Mouse (Mus musculus) embryonic facial prominence, embryonic 15.5 days (tissue): Measurements from ENCODE around the gene Dph7. TPM values are rescaled to one million over a fixed set of nuclear protein-coding genes. Genes with fewer than 3 reads are reported as not detected.
A peak's percentile ranks its signal among the peaks of the same experiment; 100 is the strongest.
"Not testable (repeated sequence)": the region's sequence is repeated elsewhere in the genome, so short reads cannot be mapped to it uniquely, and the experiment has no call there.

Experiments used
- ATAC-seq: fragments of 200-750 bp; cut with Nextera tagmentation; 2 replicates; pipeline ENCODE4 v1.8.0; 2017; ENCODE audit warnings: low read depth, moderate TSS enrichment; ENCODE audit not compliant: insufficient number of reproducible peaks, low FRiP score, low TSS enrichment
- H3K27ac ChIP-seq: fragments of 300-500 bp; sonication (generic); replicated peaks from 2 replicates; pipeline ENCODE4 v1.5.1; 2015; ENCODE audit warnings: mild to moderate bottlenecking, inconsistent platforms
- H3K27me3 ChIP-seq: fragments of 300-500 bp; sonication (generic); 2 replicates; pipeline ENCODE4 v1.6.1; 2015; ENCODE audit warnings: inconsistent platforms
- H3K36me3 ChIP-seq: fragments of 300-500 bp; sonication (generic); 2 replicates; pipeline ENCODE4 v1.6.1; 2015; ENCODE audit warnings: mild to moderate bottlenecking, inconsistent platforms
- H3K4me1 ChIP-seq: fragments of 300-500 bp; sonication (generic); 2 replicates; pipeline ENCODE4 v1.6.1; 2015; ENCODE audit warnings: inconsistent platforms
- H3K4me2 ChIP-seq: fragments of 300-500 bp; sonication (generic); replicated peaks from 2 replicates; pipeline ENCODE4 v1.6.1; 2015; ENCODE audit warnings: mild to moderate bottlenecking, inconsistent platforms
- H3K4me3 ChIP-seq: fragments of 300-500 bp; sonication (generic); replicated peaks from 2 replicates; pipeline ENCODE4 v1.5.1; 2015; ENCODE audit warnings: mild to moderate bottlenecking, inconsistent platforms
- H3K9ac ChIP-seq: fragments of 300-500 bp; sonication (generic); 2 replicates; pipeline ENCODE4 v1.6.1; 2015; ENCODE audit warnings: inconsistent platforms
- H3K9me3 ChIP-seq: fragments of 300-500 bp; sonication (generic); replicated peaks from 2 replicates; pipeline ENCODE4 v1.6.1; 2016; ENCODE audit warnings: inconsistent platforms
- WGBS: fragments of 180-500 bp; shearing (Covaris S2); methylation state at CpG from one replicate; pipeline ENCODE4 v1.1.7; 2015; 5-methylcytosine and 5-hydroxymethylcytosine counted together
- polyA plus RNA-seq: library from polyadenylated mRNA; unstranded; fragments of >200 nt; fragmentation: Nextera tagmentation; extraction: Ambion mirVana; gene quantifications from 2 replicates; pipeline ENCODE4 v1.2.1, GENCODE M21; 2015

The Dph7 gene
- polyA plus RNA-seq, 1 experiment from 2014 or later: 32.6 TPM

DNA sequence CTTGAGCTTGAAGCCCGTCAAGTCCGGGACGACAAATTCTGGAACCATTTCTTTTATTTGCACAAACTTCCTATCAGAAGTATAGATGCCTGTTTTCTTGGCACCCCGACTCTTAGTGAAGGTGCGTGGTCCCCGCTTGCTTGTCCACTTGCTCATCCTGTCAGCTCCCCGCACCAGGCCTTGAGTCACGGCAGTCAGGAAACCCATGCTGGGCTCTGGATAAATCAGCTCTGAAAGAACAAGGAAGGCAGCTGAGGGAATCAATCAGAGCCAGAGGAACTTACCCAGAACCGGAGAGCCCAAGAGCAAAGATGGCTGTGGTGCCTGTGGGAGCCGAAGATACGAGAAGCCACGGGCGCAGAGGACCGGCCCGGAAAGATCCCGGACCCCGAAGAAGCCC is 12.3 kb downstream of the Dph7 start:
- peak overlapping the region; percentile 94 for H3K4me2 ChIP-seq
- not testable (repeated sequence) for H3K9me3 ChIP-seq, ATAC-seq, H3K27me3 ChIP-seq
- peak overlapping the region; percentile 89 for H3K4me3 ChIP-seq
- peaks cover 38% of the 10 kb centered on the region for H3K36me3 ChIP-seq
- peak overlapping the region; percentile 87 for H3K27ac ChIP-seq
- WGBS: under 1% methylated on average over 17 of the region's 17 CpGs
- H3K4me1 ChIP-seq: peaks cover 20% of the 10 kb centered on the region
- peak overlapping the region; percentile 87 for H3K9ac ChIP-seq

DNA sequence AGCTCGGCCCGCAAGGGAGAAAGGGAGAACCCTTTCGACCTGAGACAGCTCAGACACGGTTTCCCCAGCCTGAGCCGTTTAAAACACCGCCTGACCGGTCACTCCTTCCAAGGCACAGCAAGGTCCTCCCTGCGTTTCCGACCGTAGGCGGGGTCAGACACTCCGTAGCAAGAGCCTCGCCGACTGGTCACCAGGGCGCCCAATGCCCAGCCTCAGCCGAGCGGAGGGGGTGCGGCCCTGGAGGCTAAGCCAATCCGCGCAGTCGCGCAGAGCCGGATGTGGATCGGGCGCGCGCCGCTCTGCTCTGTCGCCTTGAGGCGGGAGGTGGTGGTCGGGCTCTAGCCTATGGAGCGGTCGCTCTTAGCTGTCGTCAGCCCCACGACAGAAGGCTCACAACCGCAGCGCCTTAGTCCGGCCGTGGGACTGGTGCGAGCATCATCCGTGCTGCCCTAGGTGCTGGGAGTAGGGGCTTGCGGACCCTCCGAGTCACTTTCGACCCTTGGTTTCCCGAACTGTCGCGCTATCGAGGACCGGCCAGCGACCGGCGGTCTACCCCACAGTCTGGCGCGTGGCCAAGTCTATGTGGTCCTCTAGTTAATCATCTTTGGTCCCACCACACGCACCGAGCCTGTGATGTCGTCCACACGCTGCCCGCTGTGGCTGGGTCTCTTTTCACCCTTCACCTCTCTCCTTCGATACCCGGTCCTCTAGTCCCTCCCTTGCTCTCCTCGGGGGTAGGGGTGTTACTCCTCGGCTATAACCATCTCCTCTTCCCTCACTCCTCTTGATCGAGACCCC is 12.9 kb downstream of the Dph7 start, which contains the start of gene Mrpl41:
Gene Mrpl41, minus strand, starts transcription at position 193 of the 798 bp plus-strand sequence.
- Histone ChIP-seq H3K4me3 (peak within 1 kb of the TSS; percentile 89), H3K9me3 (no peaks in the 10 kb centered on the region), H3K27me3 (no peaks in the 10 kb centered on the region), H3K36me3 (peaks cover 32% of the 10 kb centered on the region), H3K4me2 (peak within 1 kb of the TSS; percentile 94), H3K27ac (peak within 1 kb of the TSS; percentile 95), H3K9ac (peak within 1 kb of the TSS; percentile 87), H3K4me1 (peaks cover 20% of the 10 kb centered on the region)
- ATAC-seq: peak; percentile 99
- WGBS: under 1% methylated on average over 64 of the region's 64 CpGs

DNA sequence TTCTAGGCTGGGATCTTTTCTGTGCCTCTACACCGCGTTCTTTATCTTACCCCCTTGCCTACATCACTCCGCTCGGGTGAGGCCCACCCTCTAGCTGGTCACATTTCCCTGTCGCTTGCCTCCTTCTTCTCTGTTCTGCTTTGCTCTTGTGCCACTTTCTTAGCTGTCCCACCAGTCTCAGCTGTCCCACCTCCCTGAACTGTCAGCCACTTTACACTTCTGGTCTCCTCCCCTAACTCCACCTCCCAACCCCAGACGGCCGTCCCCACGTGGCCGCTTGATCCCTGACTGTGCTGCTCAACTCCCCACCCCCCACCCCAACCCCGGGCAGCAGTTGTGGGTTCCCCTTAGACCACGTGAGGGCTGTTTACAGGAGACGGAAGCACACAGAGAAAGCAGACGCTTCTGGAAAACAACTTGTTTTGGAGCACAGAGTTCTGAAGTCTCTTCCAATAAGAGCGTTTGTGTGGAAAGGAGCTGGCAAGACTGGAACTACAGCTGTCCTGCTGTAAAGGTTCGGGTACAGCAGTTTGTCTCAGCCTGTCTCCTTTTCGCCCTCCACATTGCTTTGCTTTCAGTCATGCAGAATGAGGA is 13.6 kb downstream of the Dph7 start, which contains the start of gene Pnpla7:
Gene Pnpla7, plus strand, starts transcription at position 330 of the 594 bp plus-strand sequence.
- Histone ChIP-seq H3K4me1 (peaks cover 20% of the 10 kb centered on the region), H3K4me2 (peak within 1 kb of the TSS; percentile 94), H3K27ac (peak within 1 kb of the TSS; percentile 95), H3K9ac (peak within 1 kb of the TSS; percentile 87), H3K9me3 (no peaks in the 10 kb centered on the region), H3K36me3 (peaks cover 25% of the 10 kb centered on the region), H3K27me3 (no peaks in the 10 kb centered on the region), H3K4me3 (peak within 1 kb of the TSS; percentile 89)
- WGBS: 0% methylated on average over 16 of the region's 16 CpGs
- ATAC-seq: peak; percentile 79

DNA sequence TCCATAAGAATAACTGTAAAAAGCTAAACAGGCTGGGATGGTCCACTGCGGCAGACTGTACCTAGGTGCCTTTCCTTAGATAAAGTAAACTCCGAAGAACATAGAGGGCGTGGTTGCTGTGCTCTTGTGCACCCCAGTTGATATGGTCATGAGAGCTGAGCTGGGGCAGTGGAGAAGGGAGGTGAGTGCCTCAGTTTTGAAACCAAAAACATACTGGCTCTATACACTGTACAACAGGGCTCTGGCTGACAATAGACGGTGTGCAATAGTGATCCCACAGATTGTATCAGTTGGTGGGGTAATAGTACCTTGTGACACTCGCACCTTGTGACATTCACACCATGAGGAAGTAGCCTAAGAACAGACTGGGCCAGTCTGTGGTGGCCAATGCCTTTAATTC is 14.8 kb downstream of the Dph7 start:
- ATAC-seq: no peak
- Histone ChIP-seq H3K27ac (no peak overlapping the region), H3K9ac (no peak overlapping the region), H3K4me2 (no peak overlapping the region), H3K9me3 (no peaks in the 10 kb centered on the region), H3K36me3 (peaks cover 13% of the 10 kb centered on the region), H3K4me3 (no peak overlapping the region), H3K4me1 (peaks cover 20% of the 10 kb centered on the region), H3K27me3 (no peaks in the 10 kb centered on the region)
- WGBS: 87% methylated on average over 5 of the region's 5 CpGs

DNA sequence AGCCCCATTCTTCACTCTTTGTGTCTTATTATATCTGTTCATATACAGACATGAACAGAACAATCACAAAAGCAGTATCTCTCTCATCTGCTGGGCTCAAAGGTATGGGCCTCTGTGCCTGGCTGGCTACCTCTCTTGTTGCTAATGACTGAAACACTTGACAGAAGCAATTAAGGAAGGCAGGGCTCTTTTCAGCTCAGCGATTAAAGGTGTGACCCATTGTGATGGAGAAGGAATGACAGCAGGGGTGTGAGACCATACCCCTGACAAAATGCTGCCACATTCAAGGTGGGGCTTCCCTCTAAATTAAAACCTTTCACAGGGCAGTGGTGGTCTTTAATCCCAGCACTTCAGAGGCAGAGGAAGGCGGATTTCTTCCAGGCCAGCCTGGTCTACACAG is 25.6 kb downstream of the Dph7 start:
- Histone ChIP-seq H3K4me1 (no peaks in the 10 kb centered on the region), H3K9me3 (no peaks in the 10 kb centered on the region), H3K4me3 (no peak overlapping the region), H3K27me3 (no peaks in the 10 kb centered on the region), H3K9ac (no peak overlapping the region), H3K27ac (no peak overlapping the region), H3K4me2 (no peak overlapping the region), H3K36me3 (peaks cover 10% of the 10 kb centered on the region)
- 77% methylated on average over 2 of the region's 2 CpGs for WGBS
- no peak for ATAC-seq

DNA sequence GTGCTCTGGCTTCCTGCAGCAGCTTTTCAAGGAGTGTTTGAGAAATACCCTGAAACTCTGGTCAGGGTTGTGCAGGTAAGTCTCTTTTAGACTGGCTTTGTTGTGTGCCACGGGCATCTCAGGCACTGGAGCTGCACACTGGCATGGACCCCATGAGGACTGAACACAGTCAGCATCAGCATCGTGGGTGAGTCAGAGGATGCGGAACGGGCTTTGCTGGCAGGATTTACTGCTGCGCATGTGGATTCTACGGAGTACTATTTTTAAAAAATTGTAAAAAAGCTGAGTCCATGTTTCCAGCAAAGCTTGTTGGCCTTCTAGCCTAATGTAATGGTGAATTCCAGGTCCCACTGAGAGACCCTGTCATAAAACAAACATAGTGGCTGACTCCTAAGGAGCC is 33.1 kb downstream of the Dph7 start:
- no peaks in the 10 kb centered on the region for H3K36me3 ChIP-seq
- no peaks in the 10 kb centered on the region for H3K27me3 ChIP-seq
- H3K4me3 ChIP-seq: no peak overlapping the region
- WGBS: 87% methylated on average over 6 of the region's 6 CpGs
- ATAC-seq: no peak
- H3K9ac ChIP-seq: no peak overlapping the region
- H3K4me2 ChIP-seq: no peak overlapping the region
- H3K4me1 ChIP-seq: no peaks in the 10 kb centered on the region
- no peak overlapping the region for H3K27ac ChIP-seq
- no peaks in the 10 kb centered on the region for H3K9me3 ChIP-seq

DNA sequence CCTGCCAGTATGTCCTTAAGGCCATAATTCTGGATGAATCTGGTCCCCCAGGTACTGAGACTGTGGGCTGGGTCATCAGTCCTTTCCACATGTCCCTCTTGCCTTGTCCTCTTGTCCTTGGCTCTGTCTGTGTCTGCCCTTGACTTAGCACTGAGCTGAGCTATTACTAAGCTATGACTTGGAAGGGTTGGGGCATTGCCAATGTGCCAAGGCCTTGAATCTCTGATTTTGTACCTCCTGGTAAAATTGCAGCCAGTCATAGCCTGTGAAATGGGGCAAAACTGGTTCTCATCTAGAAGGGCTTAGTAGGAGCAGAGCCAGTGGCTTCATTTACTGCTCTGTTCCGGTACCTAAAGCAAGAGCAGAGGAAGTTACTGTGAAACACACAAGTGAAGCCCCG is 34.3 kb downstream of the Dph7 start:
- Histone ChIP-seq H3K9ac (no peak overlapping the region), H3K27ac (no peak overlapping the region), H3K4me1 (no peaks in the 10 kb centered on the region), H3K4me2 (no peak overlapping the region), H3K4me3 (no peak overlapping the region), H3K27me3 (no peaks in the 10 kb centered on the region), H3K9me3 (no peaks in the 10 kb centered on the region), H3K36me3 (no peaks in the 10 kb centered on the region)
- WGBS: 90% methylated on average over 2 of the region's 2 CpGs
- no peak for ATAC-seq

DNA sequence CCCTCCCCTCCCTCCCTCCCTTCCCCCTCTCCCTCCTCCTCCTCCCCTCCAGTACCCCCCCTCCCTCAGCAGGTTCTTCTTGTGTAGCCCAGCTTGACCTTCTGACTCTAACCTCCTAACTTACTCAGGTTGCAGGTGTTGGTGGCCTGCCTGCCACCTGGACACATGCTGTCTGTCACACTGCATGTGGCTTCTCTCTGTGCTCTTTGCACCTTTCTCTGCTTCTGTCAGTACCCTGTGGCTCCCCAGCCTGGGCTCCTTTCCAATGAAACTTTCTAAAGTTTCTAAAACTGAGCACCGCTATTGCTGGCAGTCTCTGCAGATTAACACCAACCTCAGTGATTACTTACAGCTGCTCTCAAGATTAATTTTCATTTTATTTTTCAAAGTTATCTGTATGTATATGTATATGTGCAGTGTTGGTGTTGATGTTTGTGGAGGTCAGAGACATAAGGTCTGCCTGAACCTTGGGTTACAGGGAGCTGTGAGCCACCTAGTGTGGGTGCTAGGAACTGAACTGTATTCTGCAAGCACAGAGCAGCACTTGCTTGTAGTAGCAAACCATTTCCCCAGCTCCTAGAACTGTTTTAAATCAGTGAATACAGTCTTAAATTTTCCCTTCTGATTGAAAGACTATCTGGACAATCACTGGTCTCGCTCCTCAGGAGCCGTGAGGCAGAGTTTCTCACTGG is 38.5 kb downstream of the Dph7 start:
- Histone ChIP-seq H3K9ac (no peak overlapping the region), H3K27ac (no peak overlapping the region), H3K9me3 (no peaks in the 10 kb centered on the region), H3K36me3 (0 out of 2 replicates have a peak, but pooled peaks cover 2% of the 10 kb centered on the region), H3K4me1 (no peaks in the 10 kb centered on the region), H3K27me3 (no peaks in the 10 kb centered on the region), H3K4me2 (no peak overlapping the region), H3K4me3 (no peak overlapping the region)
- WGBS: 60% methylated on average over 3 of the region's 3 CpGs
- ATAC-seq: no peak

DNA sequence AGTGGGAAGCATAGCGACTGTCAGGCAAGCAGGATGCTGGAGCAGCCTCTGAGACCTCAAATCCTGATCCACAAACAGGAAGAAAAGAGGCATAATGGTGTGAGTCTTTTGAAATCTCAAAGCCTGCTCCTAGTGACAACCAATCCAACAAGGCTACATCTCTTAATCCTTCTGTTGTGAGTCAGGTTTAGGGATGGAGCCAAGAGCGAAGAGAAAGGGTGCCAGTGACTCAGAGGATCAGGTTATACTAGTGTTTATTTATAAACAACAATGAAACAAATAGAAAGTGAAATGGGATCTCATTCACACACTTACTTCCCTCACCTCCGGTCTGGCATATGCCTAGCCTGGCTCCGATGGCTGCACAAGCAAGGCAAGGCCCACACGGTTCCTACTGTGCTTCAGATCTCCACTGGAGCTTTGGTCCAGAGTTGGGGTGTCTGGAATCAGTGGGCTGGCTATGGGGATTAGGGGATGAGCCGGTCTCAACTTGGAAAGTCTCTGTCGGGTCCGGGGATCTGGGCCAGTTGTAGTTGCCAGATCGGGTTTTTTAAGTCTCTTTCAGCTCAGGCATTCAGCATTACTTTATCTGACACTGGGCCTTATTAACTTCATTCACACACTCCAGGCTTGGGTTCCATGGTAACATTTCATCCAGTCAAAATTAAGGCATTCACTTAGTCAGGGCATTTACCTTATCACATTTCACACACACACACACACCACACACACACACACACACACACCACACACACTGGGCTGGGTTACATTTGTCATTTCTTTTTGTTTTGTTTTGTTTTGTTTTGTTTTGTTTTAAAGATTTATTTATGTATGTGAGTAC is 42.0 kb downstream of the Dph7 start:
- Histone ChIP-seq H3K4me2 (no peak overlapping the region), H3K27ac (no peak overlapping the region), H3K4me3 (no peak overlapping the region), H3K9me3 (no peaks in the 10 kb centered on the region), H3K4me1 (no peaks in the 10 kb centered on the region), H3K9ac (no peak overlapping the region), H3K36me3 (0 out of 2 replicates have a peak, but pooled peaks cover 2% of the 10 kb centered on the region), H3K27me3 (no peaks in the 10 kb centered on the region)
- 69% methylated on average over 9 of the region's 9 CpGs for WGBS
- 0 out of 2 replicates have a peak, but pooled peaks have one; percentile 47 for ATAC-seq

DNA sequence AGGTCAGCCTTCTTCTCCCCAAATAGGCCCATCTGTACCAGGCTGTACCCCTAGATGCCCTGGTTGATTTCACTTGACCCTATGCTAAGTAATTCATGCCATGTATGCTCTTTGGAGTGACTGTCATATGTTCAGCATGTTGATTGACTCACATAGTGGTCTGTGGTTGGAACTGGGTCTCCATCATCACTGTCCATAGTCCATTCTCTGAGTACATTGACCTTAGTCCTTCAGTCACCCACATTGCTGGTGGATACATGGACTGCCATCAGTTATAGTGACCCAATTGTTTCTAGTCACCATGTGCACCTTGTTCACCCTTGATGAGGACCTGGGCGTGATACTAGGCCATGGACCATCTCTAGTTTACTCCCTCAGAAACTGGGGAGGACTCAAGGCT is 44.6 kb downstream of the Dph7 start:
- no peak for ATAC-seq
- no peak overlapping the region for H3K4me3 ChIP-seq
- 86% methylated on average over 1 of the region's 1 CpGs for WGBS
- 0 out of 2 replicates have a peak, but pooled peaks cover 2% of the 10 kb centered on the region for H3K36me3 ChIP-seq
- H3K9ac ChIP-seq: no peak overlapping the region
- H3K4me2 ChIP-seq: no peak overlapping the region
- no peaks in the 10 kb centered on the region for H3K4me1 ChIP-seq
- no peaks in the 10 kb centered on the region for H3K9me3 ChIP-seq
- H3K27me3 ChIP-seq: no peaks in the 10 kb centered on the region
- H3K27ac ChIP-seq: no peak overlapping the region
